In the genomic region with DNA sequence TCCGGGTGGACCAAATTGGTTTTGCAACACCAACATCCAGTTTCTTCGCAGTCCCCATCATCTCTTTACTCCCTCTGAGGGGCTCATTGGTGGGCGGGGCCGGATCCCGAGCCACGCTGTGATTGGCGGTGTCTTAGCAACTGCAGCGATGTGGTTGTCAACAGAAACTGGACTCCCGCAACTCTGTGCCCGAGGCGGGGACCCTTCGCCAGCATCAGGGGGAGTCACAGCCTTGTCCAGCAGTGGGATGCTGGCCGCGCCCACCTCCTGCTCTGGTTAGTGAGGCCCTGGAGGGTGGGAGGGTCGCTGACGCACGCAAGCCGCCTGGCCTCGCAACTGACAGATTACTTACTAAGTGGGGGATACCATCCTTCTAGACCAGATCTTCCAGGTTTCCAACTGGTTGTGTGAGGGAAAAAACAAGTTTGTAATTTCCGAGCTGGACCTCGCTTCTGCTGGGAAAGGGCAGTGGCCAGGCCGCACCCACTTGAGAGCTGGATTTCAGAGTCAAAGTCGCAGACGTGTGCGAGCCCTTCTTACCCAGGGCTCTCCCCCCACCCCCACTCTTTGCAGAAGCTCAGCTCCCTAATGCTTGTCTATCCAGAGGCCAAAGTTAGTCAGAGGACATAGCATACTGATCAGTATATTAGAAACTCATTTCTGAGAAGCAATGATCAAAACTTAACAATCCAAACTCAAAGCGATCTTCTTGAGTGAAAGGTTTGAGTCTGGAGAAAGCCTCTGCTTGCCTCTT, we compare ENCODE assay signal across 9 mouse cellular contexts. TPM values are rescaled to one million over a fixed set of nuclear protein-coding genes. Genes with fewer than 3 reads are reported as not detected.
DNase-seq lines count a peak whose midpoint lies in the region; ATAC-seq lines count a peak whose summit lies in the region.
"Had no signal": no experiment of that assay in that cellular context is flagged by ENCODE, and none has a peak within 500 bp of the region (broad histone marks: within the 10 kb centered on the region; RNA-seq: fewer than 3 reads in every experiment).

No protein-coding gene starts in this region.

- peaks cover 21% of the 10 kb centered on the region; the same call in 1 of the 2 replicates for H3K4me1 ChIP-seq in embryonic facial prominence, embryonic 15.5 days
- 0 out of 2 replicates have a peak, but pooled peaks cover 7% of the 10 kb centered on the region for H3K4me1 ChIP-seq in heart, embryonic 12.5 days (replicated peaks)
- peaks cover 18% of the 10 kb centered on the region for H3K4me1 ChIP-seq in liver, embryonic 13.5 days (replicated peaks)

- ATAC-seq in embryonic facial prominence, embryonic 15.5 days (ENCODE audit: insufficient number of reproducible peaks, low FRiP score, low TSS enrichment, low read depth) = peak; percentile 89
- peak; percentile 71 for ATAC-seq in heart, embryonic 12.5 days (ENCODE audit: insufficient number of reproducible peaks, low FRiP score)
- ATAC-seq in liver, embryonic 13.5 days (ENCODE audit: low read depth) = 0 out of 2 replicates have a peak, but pooled peaks have one; percentile 18

- no peaks in the 10 kb centered on the region for H3K27me3 ChIP-seq in embryonic facial prominence, embryonic 15.5 days
- no peaks in the 10 kb centered on the region for H3K27me3 ChIP-seq in heart, embryonic 12.5 days (replicated peaks)
- peaks cover 50% of the 10 kb centered on the region for H3K27me3 ChIP-seq in liver, embryonic 13.5 days
- no peaks in the 10 kb centered on the region for H3K27me3 ChIP-seq in splenic B cell, adult 2 months (ENCODE audit: control insufficient read depth, insufficient read depth, low read length, poor library complexity, severe bottlenecking)

- H3K4me2 ChIP-seq in embryonic facial prominence, embryonic 15.5 days (replicated peaks) = peak overlapping the region; percentile 92
- peak overlapping the region; percentile 87 for H3K4me2 ChIP-seq in heart, embryonic 12.5 days
- H3K4me2 ChIP-seq in liver, embryonic 13.5 days = peak overlapping the region; percentile 55

- DNase-seq in cerebellum, adult 9-11 months = peak; percentile 7
- no peak for DNase-seq in cerebellum, adult 11-12 months
- peak; percentile 70 for DNase-seq in kidney, postnatal 14 days
- DNase-seq in liver, embryonic 13.5 days = peak; percentile 1
- DNase-seq in naive thymus-derived CD4-positive, alpha-beta T cell, adult 2 months (ENCODE audit: low read depth) = peak; percentile 67
- peak; percentile 62 for DNase-seq in splenic B cell, adult 2 months (ENCODE audit: low read depth, low spot score)

- WGBS in embryonic facial prominence, embryonic 15.5 days = 2% methylated on average over 26 of the region's 26 CpGs
- 4% methylated on average over 26 of the region's 26 CpGs for WGBS in heart, embryonic 12.5 days
- 4% methylated on average over 26 of the region's 26 CpGs for WGBS in liver, embryonic 13.5 days (ENCODE audit: insufficient replicate concordance)

- no peak overlapping the region for H3K27ac ChIP-seq in embryonic facial prominence, embryonic 15.5 days (replicated peaks)
- no peak overlapping the region for H3K27ac ChIP-seq in heart, embryonic 12.5 days (ENCODE audit: poor library complexity, severe bottlenecking)
- no peak overlapping the region for H3K27ac ChIP-seq in liver, embryonic 13.5 days

- H3K4me3 ChIP-seq in embryonic facial prominence, embryonic 15.5 days (replicated peaks) = peak overlapping the region; percentile 52
- peak overlapping the region; percentile 54 for H3K4me3 ChIP-seq in heart, embryonic 12.5 days
- H3K4me3 ChIP-seq in liver, embryonic 13.5 days (replicated peaks) = peak overlapping the region; percentile 29

- no peaks in the 10 kb centered on the region for H3K9me3 ChIP-seq in embryonic facial prominence, embryonic 15.5 days (replicated peaks)
- no peaks in the 10 kb centered on the region for H3K9me3 ChIP-seq in heart, embryonic 12.5 days (replicated peaks)
- H3K9me3 ChIP-seq in liver, embryonic 13.5 days (replicated peaks) = no peaks in the 10 kb centered on the region
- H3K9me3 ChIP-seq: G1E had no signal

- H3K9ac ChIP-seq in embryonic facial prominence, embryonic 15.5 days = peak overlapping the region; percentile 26; the same call in 1 of the 2 replicates
- H3K9ac ChIP-seq in heart, embryonic 12.5 days = peak overlapping the region; percentile 60
- no peak overlapping the region for H3K9ac ChIP-seq in liver, embryonic 13.5 days

- H3K36me3 ChIP-seq in embryonic facial prominence, embryonic 15.5 days = no peaks in the 10 kb centered on the region
- no peaks in the 10 kb centered on the region for H3K36me3 ChIP-seq in heart, embryonic 12.5 days
- no peaks in the 10 kb centered on the region for H3K36me3 ChIP-seq in liver, embryonic 13.5 days
- no peaks in the 10 kb centered on the region for H3K36me3 ChIP-seq in splenic B cell, adult 2 months (ENCODE audit: control insufficient read depth, insufficient read depth, low read length, poor library complexity, severe bottlenecking)
- H3K36me3 ChIP-seq: G1E had no signal

RNA-seq across cellular contexts. Expression of gene Vwa3b, which starts 2.9 kb away (rescaled TPM):
- 1.8 and 2.9 TPM in 2 replicates for polyA plus RNA-seq in embryonic facial prominence, embryonic 15.5 days (2015; fragmentation: Nextera tagmentation; extraction: Ambion mirVana)
- 0.09 TPM in 1 of 2 replicates, not detected in the other for polyA plus RNA-seq in heart, embryonic 12.5 days (2016; fragmentation: Nextera tagmentation; extraction: Ambion mirVana)
- polyA plus RNA-seq in liver, embryonic 13.5 days (2015; fragmentation: Nextera tagmentation; extraction: Ambion mirVana) = not detected in 2 replicates
- polyA plus RNA-seq: G1E had no signal

Comparison
In these comparisons a context has a peak if more than half of its experiments do, and no peak if none do; other contexts are left out.
1. ATAC-seq: peak in every context shown above with its lines; median percentile 89 in embryonic facial prominence, embryonic 15.5 days; 71 in heart, embryonic 12.5 days; 18 in liver, embryonic 13.5 days.